In genomic region chr5:126268592-126268991, GRCm38 (mm10) we compare ENCODE assay signal across 13 mouse cellular contexts.
"Had no signal": no experiment of that assay in that cellular context is flagged by ENCODE, and none has a peak within 500 bp of the region (broad histone marks: within the 10 kb centered on the region; RNA-seq: fewer than 3 reads in every experiment).

No protein-coding gene starts in this region.

- DNase-seq: kidney, adult 11 months; kidney, adult 8-10 months; kidney, postnatal 10 days; kidney, postnatal 4 days; liver, embryonic 13.5 days; lung, embryonic 14.5 days; retina, postnatal 1 day; right cerebral cortex, postnatal 25 days; spleen, adult 18-20 months; thymus, postnatal 36 days had no signal

- ATAC-seq: intestine, embryonic 15.5 days; lung, postnatal 0 days; midbrain, embryonic 15.5 days had no signal
